Mouse (Mus musculus): ENCODE measurements at regions not wholly inside any gene's neighbourhood (a gene's known extent, or its start where the extent isn't known, plus 50 kb on each side); places are given as distances from the start of the nearest gene placed in this dataset.

- no peak overlapping the region for H3K4me2 ChIP-seq
- no peak overlapping the region for H3K27ac ChIP-seq
- no peak overlapping the region for H3K4me3 ChIP-seq (replicated peaks)
- WGBS = 69% methylated on average over 4 of the region's 4 CpGs
- no peaks in the 10 kb centered on the region for H3K27me3 ChIP-seq
- H3K9me3 ChIP-seq = no peaks in the 10 kb centered on the region
- no peaks in the 10 kb centered on the region for H3K4me1 ChIP-seq
- H3K9ac ChIP-seq = no peak overlapping the region
- H3K36me3 ChIP-seq (replicated peaks) = no peaks in the 10 kb centered on the region
- ATAC-seq (ENCODE audit: low FRiP score) = no peak
Observed at GRCm38 (mm10) chr1:23200460-23200859, 98.4 kb upstream of the 4933415F23Rik start.

GRCm38 (mm10) chr1:23190316-23191005 lies 88.4 kb upstream of the 4933415F23Rik start:
- 74% methylated on average over 3 of the region's 3 CpGs for WGBS
- no peak for ATAC-seq (ENCODE audit: low FRiP score)
- Histone ChIP-seq H3K4me2 (no peak overlapping the region), H3K27ac (no peak overlapping the region), H3K36me3 (replicated peaks) (no peaks in the 10 kb centered on the region), H3K4me1 (no peaks in the 10 kb centered on the region), H3K9ac (no peak overlapping the region), H3K27me3 (no peaks in the 10 kb centered on the region), H3K4me3 (replicated peaks) (no peak overlapping the region), H3K9me3 (no peaks in the 10 kb centered on the region)

DNA sequence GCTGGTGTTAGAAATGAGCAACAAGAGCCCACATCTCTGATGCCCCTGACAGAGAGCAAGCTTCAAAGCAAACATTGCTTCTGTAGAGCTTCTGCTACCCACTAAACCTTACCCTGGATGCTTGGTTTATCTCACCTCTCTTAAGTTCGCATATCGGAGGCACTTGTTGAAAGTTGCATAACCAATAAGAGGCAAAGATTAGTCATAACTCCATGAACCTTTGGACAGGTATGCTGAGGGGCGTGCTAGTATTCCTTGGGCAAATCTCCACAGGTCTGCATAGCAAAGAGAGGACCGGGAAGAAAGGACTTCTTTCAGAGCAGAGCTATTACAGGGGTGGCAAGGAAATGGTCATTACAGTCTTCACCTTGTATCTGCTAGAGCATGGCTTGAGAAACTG lies 87.7 kb upstream of the 4933415F23Rik start:
- WGBS = 88% methylated on average over 4 of the region's 4 CpGs
- no peak for ATAC-seq (ENCODE audit: low FRiP score)
- no peaks in the 10 kb centered on the region for H3K36me3 ChIP-seq (replicated peaks)
- no peaks in the 10 kb centered on the region for H3K4me1 ChIP-seq
- no peak overlapping the region for H3K27ac ChIP-seq
- no peaks in the 10 kb centered on the region for H3K27me3 ChIP-seq
- H3K4me3 ChIP-seq (replicated peaks) = no peak overlapping the region
- H3K9ac ChIP-seq = no peak overlapping the region
- no peaks in the 10 kb centered on the region for H3K9me3 ChIP-seq
- H3K4me2 ChIP-seq = no peak overlapping the region

DNA sequence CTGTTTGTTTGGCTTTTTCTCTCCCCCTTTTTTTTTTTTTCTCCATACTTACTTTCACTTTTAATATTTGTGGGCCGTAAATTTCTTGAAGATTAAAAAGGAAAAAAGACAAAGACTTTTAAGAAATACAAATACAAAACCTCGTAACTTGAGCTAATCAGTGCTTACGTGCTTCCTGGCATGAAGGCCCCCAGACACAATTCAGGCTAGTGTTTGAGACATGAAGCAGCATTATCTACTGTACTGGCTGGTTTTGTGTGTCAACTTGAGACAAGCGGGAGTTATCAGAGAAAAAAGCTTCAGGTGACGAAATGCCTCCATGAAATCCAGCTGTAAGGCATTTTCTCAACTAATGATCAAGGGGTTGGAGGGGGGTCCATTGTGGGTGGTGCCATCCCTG lies 86.2 kb upstream of the 4933415F23Rik start:
- H3K4me1 ChIP-seq = no peaks in the 10 kb centered on the region
- H3K36me3 ChIP-seq (replicated peaks) = no peaks in the 10 kb centered on the region
- no peaks in the 10 kb centered on the region for H3K27me3 ChIP-seq
- H3K4me2 ChIP-seq = no peak overlapping the region
- no peak overlapping the region for H3K4me3 ChIP-seq (replicated peaks)
- no peaks in the 10 kb centered on the region for H3K9me3 ChIP-seq
- 80% methylated on average over 5 of the region's 5 CpGs for WGBS
- no peak overlapping the region for H3K27ac ChIP-seq
- H3K9ac ChIP-seq = no peak overlapping the region
- ATAC-seq (ENCODE audit: low FRiP score) = no peak

- Histone ChIP-seq H3K27ac (no peak overlapping the region), H3K4me3 (replicated peaks) (no peak overlapping the region), H3K4me2 (no peak overlapping the region), H3K9ac (no peak overlapping the region), H3K36me3 (replicated peaks) (no peaks in the 10 kb centered on the region), H3K9me3 (no peaks in the 10 kb centered on the region), H3K4me1 (no peaks in the 10 kb centered on the region), H3K27me3 (no peaks in the 10 kb centered on the region)
- ATAC-seq (ENCODE audit: low FRiP score) = no peak
- 81% methylated on average over 6 of the region's 6 CpGs for WGBS
Observed at GRCm38 (mm10) chr1:23187446-23188206, 85.6 kb upstream of the 4933415F23Rik start.

DNA sequence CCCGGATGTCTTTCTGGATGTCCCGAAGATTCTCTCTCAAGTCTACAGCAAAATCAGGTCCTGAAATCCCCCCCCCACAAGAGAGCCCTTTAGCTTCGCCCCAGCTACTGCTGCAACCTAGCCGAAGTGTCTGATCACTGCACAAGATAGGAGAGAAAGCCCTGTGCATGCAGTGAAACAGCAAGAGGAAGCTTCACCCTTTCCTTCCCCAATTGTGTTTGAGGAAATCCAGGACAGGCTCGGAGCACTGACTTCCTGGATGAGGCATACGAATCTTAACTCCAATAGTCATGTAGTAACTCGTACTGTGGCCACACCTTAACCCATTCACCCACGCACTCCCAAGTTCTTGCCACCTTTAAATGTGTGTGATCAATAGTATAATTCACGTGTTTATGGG lies 82.7 kb upstream of the 4933415F23Rik start:
- H3K9me3 ChIP-seq = no peaks in the 10 kb centered on the region
- no peaks in the 10 kb centered on the region for H3K36me3 ChIP-seq (replicated peaks)
- H3K27ac ChIP-seq = no peak overlapping the region
- H3K27me3 ChIP-seq = no peaks in the 10 kb centered on the region
- no peak overlapping the region for H3K9ac ChIP-seq
- ATAC-seq (ENCODE audit: low FRiP score) = no peak
- 89% methylated on average over 9 of the region's 9 CpGs for WGBS
- H3K4me1 ChIP-seq = no peaks in the 10 kb centered on the region
- H3K4me3 ChIP-seq (replicated peaks) = no peak overlapping the region
- H3K4me2 ChIP-seq = no peak overlapping the region

- Histone ChIP-seq H3K4me1 (no peaks in the 10 kb centered on the region), H3K27ac (no peak overlapping the region), H3K9ac (no peak overlapping the region), H3K27me3 (no peaks in the 10 kb centered on the region), H3K4me3 (replicated peaks) (no peak overlapping the region), H3K4me2 (no peak overlapping the region), H3K9me3 (no peaks in the 10 kb centered on the region), H3K36me3 (replicated peaks) (no peaks in the 10 kb centered on the region)
- ATAC-seq (ENCODE audit: low FRiP score) = no peak
Observed at GRCm38 (mm10) chr1:23182541-23182940, 80.5 kb upstream of the 4933415F23Rik start.

GRCm38 (mm10) chr1:23178335-23178974 lies 76.4 kb upstream of the 4933415F23Rik start:
- Histone ChIP-seq H3K27ac (no peak overlapping the region), H3K36me3 (replicated peaks) (no peaks in the 10 kb centered on the region), H3K4me3 (replicated peaks) (no peak overlapping the region), H3K9ac (no peak overlapping the region), H3K4me1 (no peaks in the 10 kb centered on the region), H3K9me3 (no peaks in the 10 kb centered on the region), H3K4me2 (no peak overlapping the region), H3K27me3 (no peaks in the 10 kb centered on the region)
- 87% methylated on average over 6 of the region's 6 CpGs for WGBS
- ATAC-seq (ENCODE audit: low FRiP score) = no peak

DNA sequence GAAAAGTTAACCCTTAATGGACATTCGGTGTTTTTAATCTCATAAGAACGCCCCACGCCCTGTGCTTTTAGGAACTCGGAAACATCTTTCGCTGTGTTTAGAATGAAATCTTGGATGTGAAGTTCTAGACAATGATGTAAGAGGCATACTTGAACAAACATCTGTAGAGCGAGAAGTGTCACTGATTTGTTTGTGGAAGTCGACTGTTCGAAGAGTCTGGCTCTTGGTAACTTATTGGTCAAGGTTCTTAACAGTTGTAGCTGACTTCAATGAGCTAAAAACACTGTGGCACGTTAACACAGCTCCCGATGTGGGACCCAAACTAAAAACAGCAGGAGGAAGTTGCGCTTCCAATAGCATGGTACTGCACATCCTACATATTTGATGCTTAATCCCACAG lies 72.0 kb upstream of the 4933415F23Rik start:
- Histone ChIP-seq H3K27me3 (no peaks in the 10 kb centered on the region), H3K4me2 (no peak overlapping the region), H3K27ac (no peak overlapping the region), H3K4me3 (replicated peaks) (no peak overlapping the region), H3K36me3 (replicated peaks) (no peaks in the 10 kb centered on the region), H3K4me1 (no peaks in the 10 kb centered on the region), H3K9me3 (no peaks in the 10 kb centered on the region), H3K9ac (no peak overlapping the region)
- ATAC-seq (ENCODE audit: low FRiP score) = no peak
- 87% methylated on average over 11 of the region's 11 CpGs for WGBS

DNA sequence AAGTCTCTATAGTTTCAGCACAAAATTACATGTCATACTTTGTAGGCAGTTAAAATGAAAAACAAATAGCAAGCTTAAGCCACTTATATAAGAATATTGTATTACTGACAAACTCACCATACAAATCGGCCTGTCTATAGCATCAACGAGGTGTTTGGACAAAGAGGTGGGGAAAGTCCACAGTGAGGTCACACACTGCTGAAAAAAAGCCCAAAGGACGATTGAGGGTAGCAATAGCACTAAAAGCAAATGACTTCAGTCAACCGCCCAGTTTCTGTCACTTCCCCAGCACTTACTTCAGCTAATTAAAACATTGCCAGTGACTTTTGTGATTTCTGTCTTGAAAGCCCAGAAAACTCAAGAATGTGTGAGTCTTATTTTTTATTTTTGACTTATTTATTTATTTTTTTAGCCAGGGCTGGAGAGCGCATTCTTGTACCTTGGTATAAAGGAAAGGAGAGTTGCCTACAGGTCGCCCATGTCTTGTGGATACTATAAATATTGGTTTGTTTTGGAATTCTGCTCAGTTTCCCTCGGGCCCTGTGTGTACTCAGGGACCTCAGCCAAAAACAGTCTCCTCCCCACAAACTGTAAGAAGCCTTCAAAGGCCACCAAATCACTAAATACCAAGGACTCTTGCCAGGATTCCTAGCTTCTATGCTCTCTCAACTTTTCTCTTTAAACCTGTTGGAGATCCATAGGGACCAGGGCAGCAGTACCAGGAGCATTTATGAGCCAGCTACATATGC lies 71.2 kb upstream of the 4933415F23Rik start:
- Histone ChIP-seq H3K4me1 (no peaks in the 10 kb centered on the region), H3K36me3 (replicated peaks) (no peaks in the 10 kb centered on the region), H3K9ac (no peak overlapping the region), H3K27ac (no peak overlapping the region), H3K4me2 (no peak overlapping the region), H3K9me3 (no peaks in the 10 kb centered on the region), H3K4me3 (replicated peaks) (no peak overlapping the region), H3K27me3 (no peaks in the 10 kb centered on the region)
- no peak for ATAC-seq (ENCODE audit: low FRiP score)
- 67% methylated on average over 7 of the region's 7 CpGs for WGBS

DNA sequence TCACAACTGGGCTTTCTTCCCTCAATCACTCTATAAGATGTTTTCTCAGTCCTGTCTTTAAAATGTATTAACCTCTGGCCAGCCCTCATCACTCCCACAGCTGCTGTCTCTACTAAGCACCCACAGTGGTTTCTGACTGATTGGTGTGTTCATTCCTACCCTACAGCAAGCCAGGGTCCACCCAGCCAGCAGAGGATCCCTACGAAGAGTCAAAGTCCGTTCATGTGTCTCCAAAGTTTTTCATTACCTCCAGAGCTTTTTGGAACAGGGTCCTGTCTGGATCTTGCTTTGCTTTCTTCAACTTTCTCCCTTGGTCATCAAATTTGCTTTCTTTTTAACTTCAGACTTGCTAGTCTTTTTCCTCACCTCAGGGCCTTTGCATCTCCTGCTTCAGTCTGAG lies 69.3 kb upstream of the 4933415F23Rik start:
- H3K9me3 ChIP-seq = no peaks in the 10 kb centered on the region
- 95% methylated on average over 2 of the region's 2 CpGs for WGBS
- no peak for ATAC-seq (ENCODE audit: low FRiP score)

GRCm38 (mm10) chr1:23170711-23171110 lies 68.7 kb upstream of the 4933415F23Rik start:
- WGBS = 78% methylated on average over 2 of the region's 2 CpGs
- H3K9ac ChIP-seq = no peak overlapping the region
- H3K27ac ChIP-seq = no peak overlapping the region
- H3K27me3 ChIP-seq = no peaks in the 10 kb centered on the region
- no peaks in the 10 kb centered on the region for H3K36me3 ChIP-seq (replicated peaks)
- H3K4me1 ChIP-seq = no peaks in the 10 kb centered on the region
- no peak overlapping the region for H3K4me2 ChIP-seq
- no peaks in the 10 kb centered on the region for H3K9me3 ChIP-seq
- ATAC-seq (ENCODE audit: low FRiP score) = no peak
- H3K4me3 ChIP-seq (replicated peaks) = no peak overlapping the region

More for the DNA sequence above, 69.3 kb upstream of the 4933415F23Rik start:
- no peak overlapping the region for H3K4me2 ChIP-seq
- H3K9ac ChIP-seq = no peak overlapping the region
- H3K27me3 ChIP-seq = no peaks in the 10 kb centered on the region
- H3K36me3 ChIP-seq (replicated peaks) = no peaks in the 10 kb centered on the region
- no peak overlapping the region for H3K27ac ChIP-seq
- H3K4me1 ChIP-seq = no peaks in the 10 kb centered on the region
- no peak overlapping the region for H3K4me3 ChIP-seq (replicated peaks)
